Mouse (Mus musculus): ENCODE results near the gene Gpr87. TPM values are rescaled to one million over a fixed set of nuclear protein-coding genes. Genes with fewer than 3 reads are reported as not detected.

Gpr87 gene
- polyA plus RNA-seq, 1 experiment from 2014 or later = 7.4 TPM

- H3K4me3 ChIP-seq (ENCODE audit: low read depth, low read length) = no peak overlapping the region
- H3K27ac ChIP-seq (replicated peaks; ENCODE audit: low read depth, low read length) = 0 out of 2 replicates have a peak overlapping the region, but pooled peaks have one; percentile 33
- H3K36me3 ChIP-seq (ENCODE audit: control insufficient read depth, insufficient read depth, low read length) = no peaks in the 10 kb centered on the region
- H3K27me3 ChIP-seq (replicated peaks; ENCODE audit: control insufficient read depth, insufficient read depth, low read length) = no peaks in the 10 kb centered on the region
- peaks cover 6% of the 10 kb centered on the region; the same call in 1 of the 2 replicates for H3K4me1 ChIP-seq (ENCODE audit: control insufficient read depth, insufficient read depth, low read length)
- ATAC-seq (ENCODE audit: low read depth) = peak; percentile 79
- H3K9ac ChIP-seq (ENCODE audit: low read depth, low read length) = no peak overlapping the region
- 74% methylated on average over 8 of the region's 8 CpGs for WGBS
- no peak overlapping the region for H3K4me2 ChIP-seq (ENCODE audit: low read depth, low read length)
- no peaks in the 10 kb centered on the region for H3K9me3 ChIP-seq (ENCODE audit: control insufficient read depth, low read length)
- peak; percentile 72 for DNase-seq (ENCODE audit: low spot score)
These were observed 9.1 kb upstream of the Gpr87 start for GRCm38 (mm10) chr3:59203802-59204520.

DNA sequence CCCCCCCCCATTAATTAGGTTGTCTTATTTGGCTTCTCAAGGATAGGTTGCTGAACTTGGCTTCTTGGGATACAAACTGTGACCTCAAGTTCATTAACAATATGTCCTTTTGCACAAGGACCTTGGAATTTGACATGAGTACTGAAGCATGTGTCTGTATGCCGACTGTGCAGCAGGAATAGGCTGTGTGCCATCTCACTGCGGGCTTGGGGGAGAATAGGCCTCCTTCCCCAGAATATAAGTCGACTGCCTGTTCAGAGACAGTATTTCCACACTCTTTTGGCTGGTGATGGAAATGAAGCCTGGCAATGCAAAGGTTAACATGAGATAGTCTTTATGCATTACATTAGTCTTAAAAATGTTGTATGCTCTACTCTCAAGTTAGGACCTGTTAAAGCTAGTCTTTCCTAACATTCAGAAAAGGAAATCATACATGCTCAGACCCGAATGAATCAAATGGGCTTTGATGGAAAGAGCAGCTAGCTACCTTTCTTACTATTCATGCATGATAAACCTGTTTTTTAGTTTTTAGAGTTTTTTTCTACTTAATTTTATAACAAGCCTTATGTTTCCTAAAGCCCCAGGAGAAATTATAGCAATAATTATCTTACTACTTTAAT, 2.5 kb upstream of the Gpr87 start:
- 69% methylated on average over 4 of the region's 4 CpGs for WGBS
- Histone ChIP-seq H3K27me3 (replicated peaks; ENCODE audit: control insufficient read depth, insufficient read depth, low read length) (no peaks in the 10 kb centered on the region), H3K4me2 (ENCODE audit: low read depth, low read length) (no peak overlapping the region), H3K4me3 (ENCODE audit: low read depth, low read length) (no peak overlapping the region), H3K4me1 (ENCODE audit: control insufficient read depth, insufficient read depth, low read length) (no peaks in the 10 kb centered on the region), H3K36me3 (ENCODE audit: control insufficient read depth, insufficient read depth, low read length) (no peaks in the 10 kb centered on the region), H3K9me3 (ENCODE audit: control insufficient read depth, low read length) (no peaks in the 10 kb centered on the region), H3K9ac (ENCODE audit: low read depth, low read length) (no peak overlapping the region), H3K27ac (replicated peaks; ENCODE audit: low read depth, low read length) (peak overlapping the region; percentile 10; the same call in 1 of the 2 replicates)
- no peak for ATAC-seq (ENCODE audit: low read depth)
- peak; percentile 68 for DNase-seq (ENCODE audit: low spot score)

DNA sequence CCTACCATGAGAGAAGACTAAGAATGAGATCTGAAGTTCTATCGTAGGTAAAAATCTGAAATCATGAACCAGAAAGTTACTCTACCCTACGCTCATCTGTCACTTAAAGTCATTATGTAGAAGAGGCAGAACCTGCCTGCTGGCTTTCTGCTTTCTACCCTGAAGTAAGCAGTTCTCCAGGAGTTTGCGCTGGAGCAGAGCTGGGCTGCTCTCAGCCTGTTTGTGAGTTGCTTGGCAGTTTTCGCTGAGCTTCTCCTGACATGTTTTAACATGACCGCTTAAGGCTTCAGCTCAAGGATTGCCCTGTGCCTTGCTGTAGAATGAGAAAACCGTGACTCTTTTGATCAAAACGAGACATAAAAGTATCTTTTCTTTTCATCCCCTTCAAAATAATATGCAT, 805 bp downstream of the Gpr87 start:
- WGBS = 72% methylated on average over 7 of the region's 7 CpGs
- ATAC-seq (ENCODE audit: low read depth) = peak; percentile 80; the same call in 1 of the 2 replicates
- Histone ChIP-seq H3K4me1 (ENCODE audit: control insufficient read depth, insufficient read depth, low read length) (no peaks in the 10 kb centered on the region), H3K4me3 (ENCODE audit: low read depth, low read length) (no peak overlapping the region; the same call in 1 of the 2 replicates), H3K36me3 (ENCODE audit: control insufficient read depth, insufficient read depth, low read length) (no peaks in the 10 kb centered on the region), H3K27me3 (replicated peaks; ENCODE audit: control insufficient read depth, insufficient read depth, low read length) (no peaks in the 10 kb centered on the region), H3K4me2 (ENCODE audit: low read depth, low read length) (no peak overlapping the region), H3K27ac (replicated peaks; ENCODE audit: low read depth, low read length) (peak overlapping the region; percentile 74), H3K9ac (ENCODE audit: low read depth, low read length) (no peak overlapping the region), H3K9me3 (ENCODE audit: control insufficient read depth, low read length) (no peaks in the 10 kb centered on the region)
- peak; percentile 81 for DNase-seq (ENCODE audit: low spot score)

- Histone ChIP-seq H3K36me3 (ENCODE audit: control insufficient read depth, insufficient read depth, low read length) (no peaks in the 10 kb centered on the region), H3K4me2 (ENCODE audit: low read depth, low read length) (no peak overlapping the region), H3K4me3 (ENCODE audit: low read depth, low read length) (no peak overlapping the region), H3K9ac (ENCODE audit: low read depth, low read length) (no peak overlapping the region), H3K27me3 (replicated peaks; ENCODE audit: control insufficient read depth, insufficient read depth, low read length) (no peaks in the 10 kb centered on the region), H3K4me1 (ENCODE audit: control insufficient read depth, insufficient read depth, low read length) (no peaks in the 10 kb centered on the region), H3K9me3 (ENCODE audit: control insufficient read depth, low read length) (no peaks in the 10 kb centered on the region), H3K27ac (replicated peaks; ENCODE audit: low read depth, low read length) (no peak overlapping the region)
- 93% methylated on average over 6 of the region's 6 CpGs for WGBS
- no peak for ATAC-seq (ENCODE audit: low read depth)
- no peak for DNase-seq (ENCODE audit: low spot score)
These were observed 3.2 kb downstream of the Gpr87 start for GRCm38 (mm10) chr3:59191674-59192073.

DNA sequence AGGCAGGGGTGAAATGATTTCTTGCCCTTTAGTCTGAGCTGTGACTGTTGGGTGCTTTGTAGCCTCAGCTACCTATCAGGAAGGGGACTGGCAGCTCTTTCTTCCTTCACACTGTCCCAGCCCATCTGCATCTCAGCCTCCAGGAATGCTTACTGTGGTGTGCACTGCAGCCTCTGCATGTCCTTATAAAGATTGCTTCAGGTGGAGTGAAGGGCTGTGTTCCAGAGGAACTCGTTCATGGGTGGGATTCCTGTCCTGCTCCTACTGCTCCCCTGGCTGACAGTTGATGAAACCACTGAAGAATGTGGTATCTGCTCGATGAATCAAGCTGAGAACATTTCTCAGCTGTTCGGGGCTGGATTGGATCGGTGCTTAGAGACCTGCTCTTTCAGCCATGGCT, 7.6 kb downstream of the Gpr87 start:
- Histone ChIP-seq H3K9me3 (ENCODE audit: control insufficient read depth, low read length) (no peaks in the 10 kb centered on the region), H3K4me1 (ENCODE audit: control insufficient read depth, insufficient read depth, low read length) (no peaks in the 10 kb centered on the region), H3K27me3 (replicated peaks; ENCODE audit: control insufficient read depth, insufficient read depth, low read length) (no peaks in the 10 kb centered on the region), H3K27ac (replicated peaks; ENCODE audit: low read depth, low read length) (no peak overlapping the region), H3K9ac (ENCODE audit: low read depth, low read length) (no peak overlapping the region), H3K4me2 (ENCODE audit: low read depth, low read length) (no peak overlapping the region), H3K36me3 (ENCODE audit: control insufficient read depth, insufficient read depth, low read length) (no peaks in the 10 kb centered on the region), H3K4me3 (ENCODE audit: low read depth, low read length) (no peak overlapping the region)
- no peak for DNase-seq (ENCODE audit: low spot score)
- 70% methylated on average over 4 of the region's 4 CpGs for WGBS
- no peak for ATAC-seq (ENCODE audit: low read depth)

DNA sequence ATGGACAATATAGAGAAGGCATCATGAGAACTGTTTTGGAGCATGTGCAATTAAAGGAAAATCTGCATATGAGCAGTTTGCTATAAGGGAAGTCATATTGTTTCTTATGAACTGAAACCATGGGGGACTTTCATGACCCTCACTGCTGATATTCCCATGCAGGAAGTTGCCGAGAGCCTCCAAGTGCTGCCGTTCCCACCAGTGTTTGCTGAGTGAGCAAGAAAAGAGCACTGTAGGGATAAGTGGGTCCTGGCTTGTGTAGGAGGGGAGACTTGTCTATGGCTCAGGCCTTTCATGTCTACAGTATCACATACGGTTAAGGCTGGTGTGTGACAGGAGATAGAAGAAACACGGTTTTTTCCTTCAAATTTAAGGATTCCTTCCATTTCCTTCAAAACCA, 9.2 kb downstream of the Gpr87 start:
- Histone ChIP-seq H3K27ac (replicated peaks; ENCODE audit: low read depth, low read length) (no peak overlapping the region), H3K4me2 (ENCODE audit: low read depth, low read length) (no peak overlapping the region), H3K4me3 (ENCODE audit: low read depth, low read length) (no peak overlapping the region), H3K9ac (ENCODE audit: low read depth, low read length) (no peak overlapping the region), H3K4me1 (ENCODE audit: control insufficient read depth, insufficient read depth, low read length) (no peaks in the 10 kb centered on the region), H3K27me3 (replicated peaks; ENCODE audit: control insufficient read depth, insufficient read depth, low read length) (no peaks in the 10 kb centered on the region), H3K9me3 (ENCODE audit: control insufficient read depth, low read length) (no peaks in the 10 kb centered on the region), H3K36me3 (ENCODE audit: control insufficient read depth, insufficient read depth, low read length) (no peaks in the 10 kb centered on the region)
- WGBS = 77% methylated on average over 4 of the region's 4 CpGs
- DNase-seq (ENCODE audit: low spot score) = no peak
- ATAC-seq (ENCODE audit: low read depth) = no peak

- Histone ChIP-seq H3K27ac (replicated peaks; ENCODE audit: low read depth, low read length) (no peak overlapping the region), H3K36me3 (ENCODE audit: control insufficient read depth, insufficient read depth, low read length) (no peaks in the 10 kb centered on the region), H3K4me3 (ENCODE audit: low read depth, low read length) (no peak overlapping the region), H3K9ac (ENCODE audit: low read depth, low read length) (no peak overlapping the region), H3K9me3 (ENCODE audit: control insufficient read depth, low read length) (no peaks in the 10 kb centered on the region), H3K4me2 (ENCODE audit: low read depth, low read length) (no peak overlapping the region), H3K4me1 (ENCODE audit: control insufficient read depth, insufficient read depth, low read length) (no peaks in the 10 kb centered on the region), H3K27me3 (replicated peaks; ENCODE audit: control insufficient read depth, insufficient read depth, low read length) (no peaks in the 10 kb centered on the region)
- DNase-seq (ENCODE audit: low spot score) = no peak
- ATAC-seq (ENCODE audit: low read depth) = peak; percentile 66
These were observed 12.8 kb downstream of the Gpr87 start for GRCm38 (mm10) chr3:59182129-59182528.

GRCm38 (mm10) chr3:59181134-59181533, 13.8 kb downstream of the Gpr87 start:
- no peaks in the 10 kb centered on the region for H3K36me3 ChIP-seq (ENCODE audit: control insufficient read depth, insufficient read depth, low read length)
- 76% methylated on average over 5 of the region's 5 CpGs for WGBS
- H3K4me2 ChIP-seq (ENCODE audit: low read depth, low read length) = no peak overlapping the region
- no peaks in the 10 kb centered on the region for H3K9me3 ChIP-seq (ENCODE audit: control insufficient read depth, low read length)
- H3K4me1 ChIP-seq (ENCODE audit: control insufficient read depth, insufficient read depth, low read length) = no peaks in the 10 kb centered on the region
- H3K27ac ChIP-seq (replicated peaks; ENCODE audit: low read depth, low read length) = no peak overlapping the region
- no peak overlapping the region for H3K4me3 ChIP-seq (ENCODE audit: low read depth, low read length)
- H3K27me3 ChIP-seq (replicated peaks; ENCODE audit: control insufficient read depth, insufficient read depth, low read length) = no peaks in the 10 kb centered on the region
- ATAC-seq (ENCODE audit: low read depth) (no peak), DNase-seq (ENCODE audit: low spot score) (no peak)
- no peak overlapping the region for H3K9ac ChIP-seq (ENCODE audit: low read depth, low read length)

GRCm38 (mm10) chr3:59176871-59177270, 18.0 kb downstream of the Gpr87 start:
- H3K27me3 ChIP-seq (replicated peaks; ENCODE audit: control insufficient read depth, insufficient read depth, low read length) = no peaks in the 10 kb centered on the region
- no peak overlapping the region for H3K27ac ChIP-seq (replicated peaks; ENCODE audit: low read depth, low read length)
- H3K9ac ChIP-seq (ENCODE audit: low read depth, low read length) = no peak overlapping the region
- no peak for ATAC-seq (ENCODE audit: low read depth)
- H3K4me1 ChIP-seq (ENCODE audit: control insufficient read depth, insufficient read depth, low read length) = no peaks in the 10 kb centered on the region
- H3K4me3 ChIP-seq (ENCODE audit: low read depth, low read length) = no peak overlapping the region
- H3K36me3 ChIP-seq (ENCODE audit: control insufficient read depth, insufficient read depth, low read length) = no peaks in the 10 kb centered on the region
- whole genome bisulfite sequencing = 81% methylated on average over 5 of the region's 5 CpGs
- no peak for DNase-seq (ENCODE audit: low spot score)
- no peaks in the 10 kb centered on the region for H3K9me3 ChIP-seq (ENCODE audit: control insufficient read depth, low read length)
- H3K4me2 ChIP-seq (ENCODE audit: low read depth, low read length) = no peak overlapping the region
